Mouse (Mus musculus) lung, adult 2 months (tissue): ENCODE data around the gene Clec1a.

ENCODE experiments used
- CTCF ChIP-seq: fragments of 200-500 bp; IDR thresholded peaks from 2 replicates; pipeline ENCODE4 v1.5.1; 2011; ENCODE audit warnings: mild to moderate bottlenecking, low read length, control low read depth; ENCODE audit not compliant: insufficient read depth
- POLR2A ChIP-seq: fragments of 200-500 bp; IDR thresholded peaks from 2 replicates; pipeline ENCODE4 v1.6.1; 2011; ENCODE audit warnings: low read depth, mild to moderate bottlenecking, control low read depth, low read length, borderline replicate concordance; ENCODE audit errors: extremely low read depth

DNA sequence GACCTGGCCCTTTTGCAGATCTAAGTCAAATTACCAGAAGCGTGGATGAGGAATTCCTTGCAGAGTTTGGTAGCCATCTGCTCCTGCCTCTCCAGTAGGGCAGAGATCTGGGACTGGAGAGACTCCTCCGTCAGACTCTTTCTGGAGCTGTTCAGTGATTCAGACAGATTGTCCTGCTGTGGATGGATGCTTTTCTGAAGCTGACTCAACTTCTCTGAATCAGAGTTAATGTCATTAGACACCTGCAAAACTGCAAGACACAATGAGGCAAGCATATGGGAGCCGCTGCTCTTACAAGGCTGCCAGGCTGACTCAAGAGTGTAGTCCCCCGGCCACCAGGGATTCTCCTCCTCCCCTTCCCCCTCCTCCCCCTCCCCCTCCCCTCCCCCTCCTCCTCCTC lies 71.3 kb downstream of the Clec1a start:
- TF ChIP-seq CTCF, result no peak
- no peak for TF ChIP-seq POLR2A
